Mouse (Mus musculus) mature B cell (primary cell): ENCODE measurements around the gene Adam26b.
"Not testable (repeated sequence)": the region's sequence is repeated elsewhere in the genome, so short reads cannot be mapped to it uniquely, and the experiment has no call there.

Experiments
- in situ Hi-C: fragments of 300-500 bp; cut with MboI; formaldehyde crosslinking; loops from 2 replicates; pipeline ENCODE4 v1.14.3; 2019

Gene Adam26b

DNA sequence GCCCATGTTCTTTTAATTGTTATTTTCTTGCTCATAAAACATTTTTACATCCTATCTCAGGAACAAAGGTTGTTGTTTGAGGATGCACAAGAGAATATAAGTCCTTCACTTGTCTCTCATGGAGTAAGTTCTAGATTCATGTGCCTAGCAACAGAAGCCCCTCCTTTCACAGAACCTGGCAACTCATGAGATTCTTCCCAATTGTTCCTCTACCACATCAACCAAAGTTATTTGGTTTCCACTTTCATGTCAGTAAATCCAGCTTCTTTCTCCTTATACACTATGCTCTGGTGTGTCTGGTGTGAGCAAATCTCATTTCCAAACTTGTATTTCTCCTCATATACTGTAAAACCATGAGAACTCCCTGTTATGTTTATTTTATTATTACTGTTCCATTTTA is at the start of gene Adam26b:
Adam26b (minus strand) TSS at position 101 of the 400 bp plus-strand sequence.
- in situ Hi-C loops: not testable (repeated sequence)

DNA sequence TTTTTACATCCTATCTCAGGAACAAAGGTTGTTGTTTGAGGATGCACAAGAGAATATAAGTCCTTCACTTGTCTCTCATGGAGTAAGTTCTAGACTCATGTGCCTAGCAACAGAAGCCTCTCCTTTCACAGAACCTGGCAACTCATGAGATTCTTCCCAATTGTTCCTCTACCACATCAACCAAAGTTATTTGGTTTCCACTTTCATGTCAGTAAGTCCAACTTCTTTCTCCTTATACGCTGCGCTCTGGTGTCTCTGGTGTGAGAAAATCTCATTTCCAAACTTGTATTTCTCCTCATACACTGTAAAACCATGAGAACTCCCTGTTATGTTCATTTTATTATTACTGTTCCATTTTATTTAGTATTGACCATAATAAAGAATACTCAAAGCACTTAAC is 48.7 kb upstream of the Adam26b start, which contains the start of gene Adam26a:
Adam26a (minus strand) TSS at position 101 of the 400 bp plus-strand sequence.
- in situ Hi-C loops: not testable (repeated sequence)
